Mouse (Mus musculus): Measurements from ENCODE around the gene Ebf1. TPM values are rescaled to one million over a fixed set of nuclear protein-coding genes. Genes with fewer than 3 reads are reported as not detected.

The Ebf1 gene
- polyA plus RNA-seq, 1 experiment from 2014 or later = 54.5 TPM

- Histone ChIP-seq H3K27me3 (replicated peaks; ENCODE audit: control insufficient read depth, insufficient read depth, low read length) (no peaks in the 10 kb centered on the region), H3K9ac (ENCODE audit: low read depth, low read length) (no peak overlapping the region), H3K36me3 (ENCODE audit: control insufficient read depth, insufficient read depth, low read length) (no peaks in the 10 kb centered on the region), H3K4me2 (ENCODE audit: low read depth, low read length) (peak overlapping the region; percentile 3; the same call in 1 of the 2 replicates), H3K27ac (replicated peaks; ENCODE audit: low read depth, low read length) (peak overlapping the region; percentile 4), H3K4me3 (ENCODE audit: low read depth, low read length) (no peak overlapping the region), H3K4me1 (ENCODE audit: control insufficient read depth, insufficient read depth, low read length) (peaks cover 23% of the 10 kb centered on the region), H3K9me3 (ENCODE audit: control insufficient read depth, low read length) (no peaks in the 10 kb centered on the region)
- 14% methylated on average over 6 of the region's 6 CpGs for WGBS
- DNase-seq (ENCODE audit: low spot score) (peak; percentile 26), ATAC-seq (ENCODE audit: low read depth) (peak; percentile 54)
Measured at GRCm38 (mm10) chr11:44740278-44741041, 123.3 kb downstream of the Ebf1 start.

- peak overlapping the region; percentile 3; the same call in 1 of the 2 replicates for H3K4me2 ChIP-seq (ENCODE audit: low read depth, low read length)
- H3K36me3 ChIP-seq (ENCODE audit: control insufficient read depth, insufficient read depth, low read length) = no peaks in the 10 kb centered on the region
- 39% methylated on average over 20 of the region's 20 CpGs for WGBS
- DNase-seq (ENCODE audit: low spot score) (peak; percentile 9), ATAC-seq (ENCODE audit: low read depth) (no peak)
- H3K27me3 ChIP-seq (replicated peaks; ENCODE audit: control insufficient read depth, insufficient read depth, low read length) = no peaks in the 10 kb centered on the region
- H3K9ac ChIP-seq (ENCODE audit: low read depth, low read length) = no peak overlapping the region
- no peaks in the 10 kb centered on the region for H3K9me3 ChIP-seq (ENCODE audit: control insufficient read depth, low read length)
- H3K27ac ChIP-seq (replicated peaks; ENCODE audit: low read depth, low read length) = no peak overlapping the region; the same call in 1 of the 2 replicates
- peaks cover 20% of the 10 kb centered on the region for H3K4me1 ChIP-seq (ENCODE audit: control insufficient read depth, insufficient read depth, low read length)
- H3K4me3 ChIP-seq (ENCODE audit: low read depth, low read length) = no peak overlapping the region
Measured at GRCm38 (mm10) chr11:44741042-44741491, 124.0 kb downstream of the Ebf1 start.

GRCm38 (mm10) chr11:44744446-44744845 lies 127.3 kb downstream of the Ebf1 start:
- Histone ChIP-seq H3K27me3 (replicated peaks; ENCODE audit: control insufficient read depth, insufficient read depth, low read length) (no peaks in the 10 kb centered on the region), H3K9ac (ENCODE audit: low read depth, low read length) (no peak overlapping the region), H3K9me3 (ENCODE audit: control insufficient read depth, low read length) (no peaks in the 10 kb centered on the region), H3K27ac (replicated peaks; ENCODE audit: low read depth, low read length) (no peak overlapping the region), H3K36me3 (ENCODE audit: control insufficient read depth, insufficient read depth, low read length) (no peaks in the 10 kb centered on the region), H3K4me3 (ENCODE audit: low read depth, low read length) (no peak overlapping the region), H3K4me1 (ENCODE audit: control insufficient read depth, insufficient read depth, low read length) (peaks cover 10% of the 10 kb centered on the region), H3K4me2 (ENCODE audit: low read depth, low read length) (no peak overlapping the region)
- WGBS = 57% methylated on average over 7 of the region's 7 CpGs
- DNase-seq (ENCODE audit: low spot score) (no peak), ATAC-seq (ENCODE audit: low read depth) (no peak)

GRCm38 (mm10) chr11:44745946-44746345 lies 128.8 kb downstream of the Ebf1 start:
- ATAC-seq (ENCODE audit: low read depth) (no peak), DNase-seq (ENCODE audit: low spot score) (no peak)
- no peaks in the 10 kb centered on the region for H3K36me3 ChIP-seq (ENCODE audit: control insufficient read depth, insufficient read depth, low read length)
- no peak overlapping the region for H3K4me3 ChIP-seq (ENCODE audit: low read depth, low read length)
- no peaks in the 10 kb centered on the region for H3K27me3 ChIP-seq (replicated peaks; ENCODE audit: control insufficient read depth, insufficient read depth, low read length)
- no peak overlapping the region for H3K27ac ChIP-seq (replicated peaks; ENCODE audit: low read depth, low read length)
- H3K9ac ChIP-seq (ENCODE audit: low read depth, low read length) = no peak overlapping the region
- no peak overlapping the region for H3K4me2 ChIP-seq (ENCODE audit: low read depth, low read length)
- H3K4me1 ChIP-seq (ENCODE audit: control insufficient read depth, insufficient read depth, low read length) = 0 out of 2 replicates have a peak, but pooled peaks cover 4% of the 10 kb centered on the region
- no peaks in the 10 kb centered on the region for H3K9me3 ChIP-seq (ENCODE audit: control insufficient read depth, low read length)
- 76% methylated on average over 2 of the region's 2 CpGs for WGBS

GRCm38 (mm10) chr11:44746731-44747130 lies 129.6 kb downstream of the Ebf1 start:
- Histone ChIP-seq H3K27ac (replicated peaks; ENCODE audit: low read depth, low read length) (no peak overlapping the region), H3K4me3 (ENCODE audit: low read depth, low read length) (no peak overlapping the region), H3K27me3 (replicated peaks; ENCODE audit: control insufficient read depth, insufficient read depth, low read length) (no peaks in the 10 kb centered on the region), H3K4me1 (ENCODE audit: control insufficient read depth, insufficient read depth, low read length) (no peaks in the 10 kb centered on the region), H3K9ac (ENCODE audit: low read depth, low read length) (no peak overlapping the region), H3K9me3 (ENCODE audit: control insufficient read depth, low read length) (no peaks in the 10 kb centered on the region), H3K4me2 (ENCODE audit: low read depth, low read length) (no peak overlapping the region), H3K36me3 (ENCODE audit: control insufficient read depth, insufficient read depth, low read length) (no peaks in the 10 kb centered on the region)
- no peak for DNase-seq (ENCODE audit: low spot score)
- ATAC-seq (ENCODE audit: low read depth) = no peak
- 32% methylated on average over 3 of the region's 3 CpGs for WGBS

GRCm38 (mm10) chr11:44749309-44749708 lies 132.2 kb downstream of the Ebf1 start:
- Histone ChIP-seq H3K9me3 (ENCODE audit: control insufficient read depth, low read length) (no peaks in the 10 kb centered on the region), H3K4me3 (ENCODE audit: low read depth, low read length) (no peak overlapping the region), H3K9ac (ENCODE audit: low read depth, low read length) (no peak overlapping the region), H3K27ac (replicated peaks; ENCODE audit: low read depth, low read length) (no peak overlapping the region), H3K4me1 (ENCODE audit: control insufficient read depth, insufficient read depth, low read length) (no peaks in the 10 kb centered on the region), H3K36me3 (ENCODE audit: control insufficient read depth, insufficient read depth, low read length) (no peaks in the 10 kb centered on the region), H3K27me3 (replicated peaks; ENCODE audit: control insufficient read depth, insufficient read depth, low read length) (no peaks in the 10 kb centered on the region), H3K4me2 (ENCODE audit: low read depth, low read length) (no peak overlapping the region)
- 83% methylated on average over 3 of the region's 3 CpGs for WGBS
- no peak for DNase-seq (ENCODE audit: low spot score)
- no peak for ATAC-seq (ENCODE audit: low read depth)

GRCm38 (mm10) chr11:44754336-44754735 lies 137.2 kb downstream of the Ebf1 start:
- H3K9me3 ChIP-seq (ENCODE audit: control insufficient read depth, low read length) = no peaks in the 10 kb centered on the region
- no peak overlapping the region for H3K4me2 ChIP-seq (ENCODE audit: low read depth, low read length)
- DNase-seq (ENCODE audit: low spot score) = no peak
- no peak for ATAC-seq (ENCODE audit: low read depth)
- H3K27me3 ChIP-seq (replicated peaks; ENCODE audit: control insufficient read depth, insufficient read depth, low read length) = no peaks in the 10 kb centered on the region
- H3K36me3 ChIP-seq (ENCODE audit: control insufficient read depth, insufficient read depth, low read length) = no peaks in the 10 kb centered on the region
- H3K9ac ChIP-seq (ENCODE audit: low read depth, low read length) = no peak overlapping the region
- H3K4me3 ChIP-seq (ENCODE audit: low read depth, low read length) = no peak overlapping the region
- H3K4me1 ChIP-seq (ENCODE audit: control insufficient read depth, insufficient read depth, low read length) = 0 out of 2 replicates have a peak, but pooled peaks cover 4% of the 10 kb centered on the region
- no peak overlapping the region for H3K27ac ChIP-seq (replicated peaks; ENCODE audit: low read depth, low read length)
- WGBS = 64% methylated on average over 4 of the region's 4 CpGs

GRCm38 (mm10) chr11:44756321-44756720 lies 139.2 kb downstream of the Ebf1 start:
- H3K36me3 ChIP-seq (ENCODE audit: control insufficient read depth, insufficient read depth, low read length) = no peaks in the 10 kb centered on the region
- H3K9me3 ChIP-seq (ENCODE audit: control insufficient read depth, low read length) = no peaks in the 10 kb centered on the region
- 0 out of 2 replicates have a peak, but pooled peaks cover 4% of the 10 kb centered on the region for H3K4me1 ChIP-seq (ENCODE audit: control insufficient read depth, insufficient read depth, low read length)
- ATAC-seq (ENCODE audit: low read depth) = no peak
- WGBS = 78% methylated on average over 7 of the region's 7 CpGs
- no peak for DNase-seq (ENCODE audit: low spot score)
- H3K27me3 ChIP-seq (replicated peaks; ENCODE audit: control insufficient read depth, insufficient read depth, low read length) = no peaks in the 10 kb centered on the region
- H3K4me3 ChIP-seq (ENCODE audit: low read depth, low read length) = no peak overlapping the region
- H3K4me2 ChIP-seq (ENCODE audit: low read depth, low read length) = no peak overlapping the region
- H3K9ac ChIP-seq (ENCODE audit: low read depth, low read length) = no peak overlapping the region
- H3K27ac ChIP-seq (replicated peaks; ENCODE audit: low read depth, low read length) = no peak overlapping the region

GRCm38 (mm10) chr11:44758857-44759256 lies 141.7 kb downstream of the Ebf1 start:
- H3K9me3 ChIP-seq (ENCODE audit: control insufficient read depth, low read length) = no peaks in the 10 kb centered on the region
- no peak overlapping the region for H3K27ac ChIP-seq (replicated peaks; ENCODE audit: low read depth, low read length)
- WGBS = 67% methylated on average over 4 of the region's 4 CpGs
- H3K36me3 ChIP-seq (ENCODE audit: control insufficient read depth, insufficient read depth, low read length) = no peaks in the 10 kb centered on the region
- no peak overlapping the region for H3K9ac ChIP-seq (ENCODE audit: low read depth, low read length)
- H3K27me3 ChIP-seq (replicated peaks; ENCODE audit: control insufficient read depth, insufficient read depth, low read length) = no peaks in the 10 kb centered on the region; the same call in 1 of the 2 replicates
- ATAC-seq (ENCODE audit: low read depth) = no peak
- no peak overlapping the region for H3K4me3 ChIP-seq (ENCODE audit: low read depth, low read length)
- H3K4me2 ChIP-seq (ENCODE audit: low read depth, low read length) = no peak overlapping the region
- 0 out of 2 replicates have a peak, but pooled peaks cover 4% of the 10 kb centered on the region for H3K4me1 ChIP-seq (ENCODE audit: control insufficient read depth, insufficient read depth, low read length)
- DNase-seq (ENCODE audit: low spot score) = no peak
